Mouse (Mus musculus) layer of hippocampus, adult 18-20 months (tissue): Measurements from ENCODE around the gene Ar. TPM values are rescaled to one million over a fixed set of nuclear protein-coding genes. Genes with fewer than 3 reads are reported as not detected.

ENCODE experiments used
- DNase-seq, 2 experiments: peaks; one replicate each; pipeline ENCODE4 v3.0.0; 2022; ENCODE audit warnings: low spot score in 2 of 2
- long read RNA-seq: library from polyadenylated mRNA; stranded (forward); transcript quantifications from one replicate; pipeline ENCODE4 v2.0.0, GENCODE M21; 2021
- total RNA-seq, 2 experiments: library from RNA; stranded (reverse); gene quantifications; 2 replicates each; pipeline ENCODE4 v1.2.3; 2021

Gene Ar
- 10 to 100 TPM; 17.7 to 18.1 TPM for total RNA-seq
- long read RNA-seq, full-length matches to known transcripts, result 11 of 18 reads
- long read RNA-seq, partial matches to known transcripts, result 5 of 18 reads
- long read RNA-seq, other reads (novel, unspliced or antisense), result 2 of 18 reads

DNA sequence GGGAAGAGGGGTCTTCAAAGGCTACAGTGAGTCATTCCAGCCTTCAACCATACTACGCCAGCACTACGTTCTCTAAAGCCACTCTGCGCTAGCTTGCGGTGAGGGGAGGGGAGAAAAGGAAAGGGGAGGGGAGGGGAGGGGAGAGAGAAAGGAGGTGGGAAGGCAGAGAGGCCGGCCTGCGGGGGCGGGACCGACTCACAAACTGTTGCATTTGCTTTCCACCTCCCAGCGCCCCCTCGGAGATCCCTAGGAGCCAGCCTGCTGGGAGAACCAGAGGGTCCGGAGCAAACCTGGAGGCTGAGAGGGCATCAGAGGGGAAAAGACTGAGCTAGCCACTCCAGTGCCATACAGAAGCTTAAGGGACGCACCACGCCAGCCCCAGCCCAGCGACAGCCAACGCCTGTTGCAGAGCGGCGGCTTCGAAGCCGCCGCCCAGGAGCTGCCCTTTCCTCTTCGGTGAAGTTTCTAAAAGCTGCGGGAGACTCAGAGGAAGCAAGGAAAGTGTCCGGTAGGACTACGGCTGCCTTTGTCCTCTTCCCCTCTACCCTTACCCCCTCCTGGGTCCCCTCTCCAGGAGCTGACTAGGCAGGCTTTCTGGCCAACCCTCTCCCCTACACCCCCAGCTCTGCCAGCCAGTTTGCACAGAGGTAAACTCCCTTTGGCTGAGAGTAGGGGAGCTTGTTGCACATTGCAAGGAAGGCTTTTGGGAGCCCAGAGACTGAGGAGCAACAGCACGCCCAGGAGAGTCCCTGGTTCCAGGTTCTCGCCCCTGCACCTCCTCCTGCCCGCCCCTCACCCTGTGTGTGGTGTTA lies at the start of gene Ar:
Gene Ar (plus strand): TSS at position 239 of the 812 bp plus-strand sequence.
- DNase-seq, result peak in 1 of 2 experiments; percentile 7

DNA sequence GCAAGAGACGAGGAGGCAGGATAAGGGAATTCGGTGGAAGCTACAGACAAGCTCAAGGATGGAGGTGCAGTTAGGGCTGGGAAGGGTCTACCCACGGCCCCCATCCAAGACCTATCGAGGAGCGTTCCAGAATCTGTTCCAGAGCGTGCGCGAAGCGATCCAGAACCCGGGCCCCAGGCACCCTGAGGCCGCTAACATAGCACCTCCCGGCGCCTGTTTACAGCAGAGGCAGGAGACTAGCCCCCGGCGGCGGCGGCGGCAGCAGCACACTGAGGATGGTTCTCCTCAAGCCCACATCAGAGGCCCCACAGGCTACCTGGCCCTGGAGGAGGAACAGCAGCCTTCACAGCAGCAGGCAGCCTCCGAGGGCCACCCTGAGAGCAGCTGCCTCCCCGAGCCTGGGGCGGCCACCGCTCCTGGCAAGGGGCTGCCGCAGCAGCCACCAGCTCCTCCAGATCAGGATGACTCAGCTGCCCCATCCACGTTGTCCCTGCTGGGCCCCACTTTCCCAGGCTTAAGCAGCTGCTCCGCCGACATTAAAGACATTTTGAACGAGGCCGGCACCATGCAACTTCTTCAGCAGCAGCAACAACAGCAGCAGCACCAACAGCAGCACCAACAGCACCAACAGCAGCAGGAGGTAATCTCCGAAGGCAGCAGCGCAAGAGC lies 1.3 kb downstream of the Ar start:
- DNase-seq, result peak; percentile 23 to 25

DNA sequence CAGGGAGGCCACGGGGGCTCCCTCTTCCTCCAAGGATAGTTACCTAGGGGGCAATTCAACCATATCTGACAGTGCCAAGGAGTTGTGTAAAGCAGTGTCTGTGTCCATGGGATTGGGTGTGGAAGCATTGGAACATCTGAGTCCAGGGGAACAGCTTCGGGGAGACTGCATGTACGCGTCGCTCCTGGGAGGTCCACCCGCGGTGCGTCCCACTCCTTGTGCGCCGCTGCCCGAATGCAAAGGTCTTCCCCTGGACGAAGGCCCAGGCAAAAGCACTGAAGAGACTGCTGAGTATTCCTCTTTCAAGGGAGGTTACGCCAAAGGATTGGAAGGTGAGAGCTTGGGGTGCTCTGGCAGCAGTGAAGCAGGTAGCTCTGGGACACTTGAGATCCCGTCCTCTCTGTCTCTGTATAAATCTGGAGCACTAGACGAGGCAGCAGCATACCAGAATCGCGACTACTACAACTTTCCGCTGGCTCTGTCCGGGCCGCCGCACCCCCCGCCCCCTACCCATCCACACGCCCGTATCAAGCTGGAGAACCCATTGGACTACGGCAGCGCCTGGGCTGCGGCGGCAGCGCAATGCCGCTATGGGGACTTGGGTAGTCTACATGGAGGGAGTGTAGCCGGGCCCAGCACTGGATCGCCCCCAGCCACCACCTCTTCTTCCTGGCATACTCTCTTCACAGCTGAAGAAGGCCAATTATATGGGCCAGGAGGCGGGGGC lies 2.0 kb downstream of the Ar start:
- peak in 1 of 2 experiments; percentile 18 for DNase-seq

- no peak for DNase-seq
Measured at GRCm38 (mm10) chrX:98189759-98190158, 41.2 kb downstream of the Ar start.

DNA sequence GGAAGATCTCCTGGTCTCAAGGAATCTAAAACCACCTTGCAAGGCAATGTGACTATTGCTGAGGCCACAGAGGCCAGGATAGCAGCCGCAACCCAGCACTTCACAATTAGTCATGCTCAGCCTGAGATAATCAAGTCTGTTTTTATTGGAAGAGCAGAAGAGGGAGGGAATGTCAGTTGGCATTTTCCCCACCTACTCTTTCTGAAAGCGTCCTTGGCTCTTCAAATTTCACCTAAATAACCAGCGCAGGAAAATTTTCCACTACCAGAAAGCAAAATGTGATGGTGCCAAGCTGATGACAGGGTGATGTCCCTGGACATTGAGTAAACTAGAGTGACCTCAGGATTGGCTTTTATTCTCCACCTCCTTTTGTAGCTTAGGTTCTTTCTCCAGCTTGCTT lies 57.2 kb downstream of the Ar start:
- DNase-seq, result no peak

DNA sequence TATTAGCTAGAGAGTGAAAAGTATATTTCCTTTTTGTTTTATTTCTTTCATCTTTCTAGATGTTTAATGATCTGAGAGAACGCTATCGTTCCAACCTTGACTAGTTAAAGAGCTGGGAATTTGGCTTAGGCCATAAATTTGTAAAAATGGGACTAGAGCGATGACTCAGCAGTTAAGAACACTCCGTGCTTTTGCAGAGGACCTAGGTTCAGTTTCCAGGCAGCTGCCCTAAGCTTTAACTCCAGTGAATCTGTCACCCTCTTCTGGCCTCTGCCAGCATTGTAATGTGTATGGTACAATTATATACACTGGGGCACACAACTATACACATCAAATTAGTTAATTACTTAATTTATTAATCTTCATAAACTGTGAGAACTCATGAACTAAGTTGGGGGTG lies 58.6 kb downstream of the Ar start:
- DNase-seq, result no peak

- no peak for DNase-seq
Measured at GRCm38 (mm10) chrX:98216103-98216502, 67.5 kb downstream of the Ar start.

- DNase-seq, result no peak
Measured at GRCm38 (mm10) chrX:98239011-98239410, 90.4 kb downstream of the Ar start.

DNA sequence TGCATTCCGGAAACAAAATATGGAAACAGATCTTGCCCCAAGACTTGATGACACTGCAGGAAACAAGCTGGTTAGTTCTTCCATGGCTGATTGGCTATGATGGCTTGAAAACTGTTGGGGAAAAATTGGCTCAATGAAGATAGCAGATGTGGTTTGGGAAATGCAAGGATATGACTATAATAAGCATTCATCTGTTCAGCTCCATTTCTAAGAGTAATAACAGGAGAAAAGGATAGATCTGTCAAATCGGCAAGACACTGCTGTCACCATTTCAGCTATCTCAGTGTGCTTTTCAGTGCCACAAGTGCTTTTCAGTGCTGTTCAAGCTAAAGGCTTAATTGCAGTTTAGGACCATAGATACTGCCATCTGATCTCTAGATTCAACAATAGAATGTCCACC lies 96.5 kb downstream of the Ar start:
- DNase-seq, result peak in 1 of 2 experiments; percentile 30

- DNase-seq, result no peak
Measured at GRCm38 (mm10) chrX:98248363-98248762, 99.8 kb downstream of the Ar start.

DNA sequence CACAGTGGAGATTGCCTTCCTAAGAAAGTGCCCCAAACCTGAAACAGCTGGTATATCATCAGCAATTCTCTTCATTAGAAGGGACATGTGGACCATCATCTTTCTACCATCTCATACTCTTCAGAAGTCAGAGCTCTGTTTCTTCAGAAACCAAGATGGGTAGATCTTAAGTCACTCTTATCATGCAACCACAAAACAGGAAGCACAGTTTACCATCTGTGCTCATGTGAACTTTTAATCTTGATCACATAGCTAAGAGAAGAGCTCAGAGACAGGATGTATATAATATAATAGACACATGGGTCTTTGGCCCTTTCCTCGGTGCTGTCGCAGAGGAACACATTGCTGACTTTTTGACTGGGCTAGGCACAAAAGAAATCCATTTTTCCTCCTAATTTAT lies 111.1 kb downstream of the Ar start:
- no peak for DNase-seq

- no peak for DNase-seq
Measured at GRCm38 (mm10) chrX:98265755-98266154, 117.2 kb downstream of the Ar start.

GRCm38 (mm10) chrX:98271361-98271760 lies 122.8 kb downstream of the Ar start:
- no peak for DNase-seq

DNA sequence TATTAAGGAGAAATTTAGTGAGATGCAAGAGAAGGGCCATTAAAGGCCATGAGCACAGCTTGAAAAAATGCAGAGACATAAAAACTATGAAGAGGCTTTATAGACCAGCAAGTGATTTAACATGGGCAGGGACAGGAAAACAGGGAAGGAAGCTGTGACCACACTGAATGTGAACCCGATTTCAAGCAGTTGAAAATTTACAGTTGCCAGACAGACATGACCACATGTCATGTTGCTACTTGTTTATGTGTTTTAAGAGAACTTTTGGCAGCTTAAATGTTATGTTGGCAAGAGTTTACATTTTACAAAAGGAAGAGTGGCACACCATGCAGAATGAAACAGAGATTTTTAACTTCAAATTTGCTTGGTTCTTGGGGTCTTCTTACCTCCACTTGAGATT lies 143.2 kb downstream of the Ar start:
- DNase-seq, result no peak

DNA sequence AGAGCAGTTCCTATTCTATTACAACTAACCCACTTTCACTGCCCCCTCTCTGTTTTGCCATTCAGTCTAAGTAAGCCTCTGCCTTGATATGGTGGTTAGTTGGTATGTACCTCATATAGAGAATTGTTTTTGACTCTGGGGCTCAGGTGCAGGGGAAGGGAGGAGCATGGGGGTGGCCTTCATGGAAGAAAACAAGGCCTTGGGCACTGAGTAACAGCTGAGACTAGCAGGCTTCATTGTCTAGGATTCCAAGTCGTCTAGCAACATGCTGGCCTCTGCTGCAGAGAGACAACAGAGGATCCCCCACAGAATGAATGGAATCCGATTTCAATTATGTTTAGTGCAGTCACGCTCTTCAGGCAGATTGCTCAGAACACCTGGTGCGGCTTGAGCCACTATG lies 152.1 kb downstream of the Ar start:
- DNase-seq, result no peak

DNA sequence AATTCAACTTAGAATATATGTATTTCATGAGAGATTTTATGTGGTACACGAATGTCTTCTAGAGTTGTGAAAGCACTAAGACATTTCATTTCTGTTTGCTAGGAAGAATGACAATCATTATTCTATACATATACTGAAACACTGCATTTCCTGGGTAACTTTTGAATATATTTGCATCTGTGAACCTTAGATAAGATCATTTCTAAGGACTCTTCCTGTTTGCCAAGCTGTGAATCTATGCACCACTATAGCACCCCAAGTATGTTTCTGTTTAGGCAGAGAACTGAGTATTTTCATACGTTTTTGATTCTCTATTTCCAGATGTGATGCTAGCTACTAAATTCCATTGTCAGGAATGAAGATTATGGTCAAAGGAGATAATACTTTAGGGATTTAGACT lies 153.4 kb downstream of the Ar start:
- DNase-seq, result no peak

DNA sequence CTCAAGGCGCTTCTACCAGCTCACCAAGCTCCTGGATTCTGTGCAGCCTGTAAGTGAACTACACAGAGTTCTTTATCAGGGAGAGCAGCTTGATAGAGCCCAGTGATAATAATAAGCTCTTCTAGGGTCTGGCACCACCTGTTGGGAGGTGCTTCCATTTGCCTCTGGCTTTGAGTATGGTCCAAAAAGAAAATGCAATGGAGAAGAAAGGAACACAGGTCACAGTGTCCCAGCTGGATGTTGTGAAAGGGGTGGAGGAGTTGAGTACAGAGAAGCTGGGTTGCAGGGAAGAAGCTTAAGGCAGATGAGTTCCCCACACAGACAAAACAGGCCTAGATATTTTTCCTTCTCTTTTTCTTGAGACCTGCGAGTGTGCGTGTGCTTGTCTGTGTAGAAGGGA lies 167.4 kb downstream of the Ar start:
- DNase-seq, result no peak

- DNase-seq, result no peak
Measured at GRCm38 (mm10) chrX:98317483-98317882, 168.9 kb downstream of the Ar start.

GRCm38 (mm10) chrX:98323105-98323504 lies 174.5 kb downstream of the Ar start:
- DNase-seq, result no peak

DNA sequence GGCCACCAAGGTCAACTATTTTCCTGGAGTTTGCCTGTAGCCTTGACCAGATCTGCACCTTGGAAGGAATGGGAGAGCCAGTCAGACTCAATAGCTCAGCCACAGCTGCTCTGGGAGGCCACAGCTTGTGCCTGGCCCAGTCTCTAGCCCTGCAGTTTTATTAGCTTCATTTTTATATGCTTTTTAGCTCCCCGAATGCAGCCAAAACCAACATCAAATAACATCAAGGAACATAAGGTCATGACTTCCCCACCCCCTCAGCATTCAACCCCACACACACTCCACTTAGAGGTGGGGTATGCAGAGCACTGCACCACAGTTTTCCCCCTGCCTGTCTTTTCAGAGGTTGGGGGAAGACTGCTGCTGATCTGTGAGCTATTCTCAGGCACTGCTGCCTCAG lies 198.9 kb downstream of the Ar start:
- DNase-seq, result no peak

DNA sequence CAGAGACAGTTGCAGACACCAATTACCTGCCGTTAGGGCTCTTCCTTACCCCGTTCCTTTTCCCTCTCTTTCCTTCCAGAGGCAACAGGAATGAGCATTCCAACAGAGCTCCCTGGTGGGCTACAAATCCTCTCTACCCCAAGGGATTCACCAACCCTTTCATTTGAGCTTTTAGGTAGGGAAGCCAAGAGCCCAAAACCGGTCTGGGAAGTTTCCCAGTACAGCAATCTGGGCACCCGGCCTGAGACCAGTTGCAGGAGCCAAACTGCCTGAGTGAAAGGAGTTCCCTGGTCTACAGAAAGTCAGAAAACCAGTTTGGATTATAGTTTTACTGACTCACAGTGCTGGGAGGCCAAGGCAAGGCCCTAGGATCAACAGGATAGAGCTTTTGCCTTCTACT lies 199.5 kb downstream of the Ar start:
- no peak for DNase-seq
